Mouse (Mus musculus) ovary, postnatal 14 days (tissue): Measurements from ENCODE around the gene Zfp740.
"Not testable (repeated sequence)": the region's sequence is repeated elsewhere in the genome, so short reads cannot be mapped to it uniquely, and the experiment has no call there.

ENCODE experiments used
- DNase-seq: peaks from one replicate; pipeline ENCODE4 v3.0.0; 2022; ENCODE audit warnings: low spot score

Gene Zfp740

DNA sequence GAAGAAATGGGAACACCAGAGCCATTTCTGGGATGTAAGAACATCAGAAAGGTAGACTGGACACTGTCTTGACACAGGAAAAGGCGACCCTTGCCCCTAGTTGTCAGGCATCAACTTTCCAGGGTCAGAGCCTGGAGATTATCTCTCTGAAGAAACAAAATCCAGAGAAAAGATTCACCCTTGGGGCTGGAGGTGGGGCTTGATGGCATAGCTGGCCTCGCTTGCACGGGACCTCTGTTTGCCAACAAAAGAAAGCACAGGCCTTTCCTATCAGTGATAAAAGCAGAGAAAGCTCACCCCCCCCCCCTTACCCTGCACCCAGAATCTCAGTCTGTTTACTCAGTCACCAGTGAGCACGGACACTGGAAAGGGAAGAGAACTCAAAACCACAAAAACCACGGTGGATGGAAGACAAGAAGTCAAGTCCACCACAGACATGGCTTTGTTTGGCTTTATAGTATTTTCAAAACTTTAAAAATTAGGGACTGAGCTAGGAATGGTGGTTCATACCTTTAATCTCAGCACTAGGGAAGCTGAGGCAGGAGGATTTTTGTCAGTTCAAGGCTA lies 10.1 kb upstream of the Zfp740 start:
- DNase-seq: no peak

DNA sequence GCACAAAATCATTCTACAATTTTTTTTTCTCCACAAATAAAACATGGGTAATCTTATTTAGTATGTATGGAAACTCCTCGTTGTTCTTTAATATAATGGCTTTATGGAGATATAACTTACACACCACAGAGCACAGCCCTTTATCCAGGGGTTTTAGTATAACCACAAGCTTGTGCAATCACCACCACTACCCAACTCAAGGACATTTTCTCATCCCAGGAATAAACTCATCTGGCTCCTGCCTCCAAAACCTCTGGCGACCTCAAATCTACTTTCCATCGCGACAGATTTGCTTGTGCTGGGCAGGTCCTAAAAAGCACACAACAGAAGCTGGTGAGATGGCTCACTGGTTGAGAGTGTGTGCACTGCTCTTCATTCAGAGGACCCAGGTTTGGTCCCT lies 9.4 kb upstream of the Zfp740 start:
- DNase-seq: no peak

DNA sequence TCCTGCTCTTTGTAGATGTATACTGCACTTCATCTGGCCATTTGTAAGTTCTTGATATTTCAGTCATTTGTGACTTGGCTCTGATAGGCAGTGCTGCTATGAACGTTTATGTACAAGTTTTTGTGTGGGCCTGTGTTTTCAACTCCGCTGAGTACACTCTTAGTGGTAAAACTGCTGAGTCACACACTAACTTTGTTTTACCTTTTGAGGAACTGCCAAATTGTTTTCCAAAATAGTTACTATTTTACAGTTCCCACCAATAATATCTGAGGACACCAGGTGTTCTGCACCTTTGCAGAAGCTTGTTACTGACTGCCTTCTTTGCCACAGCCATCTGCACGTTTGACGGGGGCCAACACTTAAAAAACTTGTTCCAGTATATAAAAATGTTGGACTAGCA lies 8.6 kb upstream of the Zfp740 start:
- no peak for DNase-seq

DNA sequence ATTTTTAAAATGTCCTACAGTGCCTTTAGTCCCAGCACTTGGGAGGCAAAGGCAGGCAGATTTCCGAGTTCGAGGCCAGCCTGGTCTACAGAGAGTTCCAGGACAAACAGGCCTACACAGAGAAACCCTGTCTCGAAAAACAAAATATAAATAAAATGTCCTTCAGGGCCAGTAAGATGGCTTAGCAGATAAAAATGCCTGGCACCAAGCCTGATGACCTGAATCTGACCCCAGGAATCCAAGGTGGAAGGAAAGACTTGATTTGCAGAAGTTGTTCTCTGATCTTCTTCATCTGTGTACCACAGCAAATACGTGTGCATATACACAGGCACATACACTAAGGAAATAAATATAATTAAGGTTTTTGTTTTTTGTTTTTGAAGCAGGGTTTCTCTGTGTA lies 7.7 kb upstream of the Zfp740 start:
- no peak for DNase-seq

DNA sequence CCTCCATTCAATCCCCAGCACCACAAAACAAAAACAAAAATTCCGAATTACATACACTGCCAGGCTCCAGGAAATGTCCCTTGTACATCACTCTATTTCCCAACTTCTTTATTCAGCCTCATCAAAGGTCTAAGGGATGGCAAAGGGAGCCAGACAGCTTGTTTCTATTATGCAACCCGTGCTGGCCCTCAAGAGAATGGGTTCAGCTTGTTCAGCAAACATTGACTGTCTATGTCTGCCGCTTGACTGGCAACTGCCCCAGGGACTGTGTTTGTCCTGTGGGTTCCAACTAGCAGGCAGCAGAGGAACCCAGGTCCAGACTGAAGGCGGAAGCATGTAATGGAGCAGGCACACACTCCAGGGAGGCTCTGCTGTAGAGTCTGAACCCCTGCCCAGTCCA lies 4.2 kb upstream of the Zfp740 start:
- DNase-seq: no peak

DNA sequence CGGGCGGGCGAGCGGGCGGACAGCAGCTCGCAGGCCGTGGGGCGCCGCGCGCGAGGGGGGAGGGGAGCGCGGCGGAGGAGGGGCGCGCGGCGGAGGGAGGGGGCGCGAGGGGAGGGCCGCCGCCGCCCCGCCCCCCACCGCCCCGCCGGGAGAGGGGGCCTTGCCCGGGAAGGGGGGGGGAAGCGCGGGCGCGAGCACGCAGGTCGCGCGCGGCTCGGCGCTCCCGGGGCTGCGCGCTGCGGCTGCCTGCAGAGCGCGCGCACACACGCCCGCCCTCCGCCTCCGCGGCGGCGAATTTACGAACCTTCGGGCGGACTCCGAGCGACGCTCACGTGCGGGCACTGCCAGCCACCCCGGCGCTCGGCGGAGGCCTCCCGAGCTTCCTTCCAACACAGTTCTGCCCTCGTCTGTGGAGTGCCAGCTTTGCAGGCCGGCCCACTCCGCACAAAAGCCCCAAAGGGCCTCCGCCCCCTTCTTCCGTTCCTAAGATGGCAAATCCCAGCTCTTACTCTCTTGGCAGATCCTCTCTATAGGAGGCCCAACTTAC lies 859 bp downstream of the Zfp740 start:
- peak; percentile 52 for DNase-seq

GRCm38 (mm10) chr15:102204674-102205505 lies 1.8 kb downstream of the Zfp740 start, which contains the start of gene Csad:
Csad (minus strand) TSS chr15:102204724.
- no peak for DNase-seq

GRCm38 (mm10) chr15:102205779-102206178 lies 2.7 kb downstream of the Zfp740 start:
- DNase-seq: no peak

DNA sequence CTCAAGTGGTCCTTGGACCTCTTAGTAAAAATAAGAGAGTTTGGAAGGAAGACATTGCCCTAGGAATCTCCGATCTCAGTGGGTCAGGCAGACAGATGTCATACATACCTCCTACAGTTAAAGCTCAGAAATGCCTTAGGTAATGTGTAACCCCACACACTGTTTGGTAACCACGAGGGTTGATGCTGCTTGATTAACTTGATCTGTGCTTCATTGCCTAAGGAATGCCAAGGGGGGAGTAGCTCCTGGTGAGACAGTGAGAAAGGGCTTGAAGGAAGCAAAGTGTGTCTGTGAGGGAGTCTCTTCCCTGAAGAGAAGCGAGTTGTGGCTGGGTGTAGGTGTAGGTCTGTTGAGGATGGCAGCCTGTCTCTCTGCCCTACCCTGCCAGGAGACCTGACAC lies 4.3 kb downstream of the Zfp740 start:
- no peak for DNase-seq

DNA sequence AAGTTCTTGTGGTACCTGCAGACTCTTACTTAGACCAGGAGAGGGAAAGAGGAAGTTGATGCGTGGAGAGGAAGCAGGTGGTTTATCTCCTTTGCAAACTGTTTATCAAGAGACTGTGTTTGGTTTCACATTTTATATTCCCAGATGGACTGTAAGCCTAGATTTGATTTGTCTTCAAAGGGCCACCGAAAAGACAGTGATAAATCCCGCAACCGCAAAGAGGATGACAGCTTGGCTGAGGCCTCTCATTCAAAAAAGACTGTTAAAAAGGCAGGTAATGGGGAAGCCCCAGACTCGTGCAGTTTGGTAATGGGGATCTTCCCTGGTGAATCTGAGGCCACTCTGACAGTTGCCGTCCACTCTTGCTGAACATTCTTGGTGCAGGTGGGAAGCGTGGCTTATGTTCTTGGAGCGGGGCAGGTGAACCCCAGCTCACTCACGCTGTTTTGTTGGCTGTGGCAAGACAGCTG lies 5.1 kb downstream of the Zfp740 start:
- DNase-seq: no peak

DNA sequence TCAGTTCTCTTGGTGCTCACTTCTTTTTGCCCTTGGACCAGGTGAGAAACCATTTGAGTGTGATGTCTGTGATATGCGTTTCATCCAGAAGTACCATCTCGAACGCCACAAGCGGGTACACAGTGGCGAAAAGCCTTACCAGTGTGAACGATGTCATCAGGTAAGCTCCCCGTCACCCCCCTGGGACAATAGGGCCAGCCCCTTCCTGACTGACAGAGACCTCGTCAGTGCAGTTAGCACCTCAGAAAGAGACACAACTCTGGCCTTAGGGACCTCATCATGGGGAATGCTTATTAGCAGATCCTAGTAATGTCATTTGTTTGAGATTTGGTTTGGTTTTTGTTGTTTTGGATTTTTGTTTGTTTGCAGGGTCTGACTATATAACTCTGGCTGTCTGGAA lies 6.1 kb downstream of the Zfp740 start:
- DNase-seq: no peak

- no peak for DNase-seq
Measured at GRCm38 (mm10) chr15:102210816-102211215, 7.8 kb downstream of the Zfp740 start.

DNA sequence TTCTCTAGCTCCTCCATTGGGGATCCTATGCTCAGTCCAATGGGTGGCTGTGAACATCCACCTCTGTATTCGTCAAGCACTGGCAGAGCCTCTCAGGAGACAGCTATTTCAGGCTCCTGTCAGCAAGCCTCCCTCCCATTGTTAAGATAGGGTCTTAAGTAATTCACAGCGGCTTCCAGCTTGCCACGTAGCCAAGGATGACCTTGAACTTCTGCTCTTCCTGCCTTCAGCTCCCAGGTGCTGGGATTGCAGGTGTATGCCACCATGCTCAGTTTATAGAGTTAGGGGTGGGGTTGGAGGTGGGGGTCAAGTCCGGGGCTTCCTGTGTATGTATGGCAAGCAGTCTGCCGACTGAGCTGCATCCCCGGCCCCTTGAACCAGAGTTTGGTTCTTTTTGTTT lies 8.8 kb downstream of the Zfp740 start:
- DNase-seq: no peak

DNA sequence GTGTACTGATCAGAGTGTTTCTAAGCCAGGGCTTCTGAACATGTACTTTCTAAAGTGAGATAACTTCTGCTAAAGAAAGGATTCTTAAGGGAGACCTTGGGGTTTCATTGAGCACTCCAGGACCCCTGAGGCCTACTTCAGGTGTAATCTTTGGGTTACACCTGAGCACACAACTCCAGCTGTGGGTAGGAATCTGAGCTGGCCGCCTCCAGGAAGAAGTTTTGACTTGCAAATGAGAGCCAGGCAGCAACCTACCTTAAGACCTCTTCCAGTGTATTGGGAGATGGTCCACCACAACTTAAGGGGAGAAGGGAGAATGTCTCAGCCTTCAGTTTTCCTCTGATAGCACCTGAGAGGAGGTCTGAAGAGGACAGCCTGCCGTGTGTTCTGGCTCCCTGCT lies 11.1 kb downstream of the Zfp740 start:
- no peak for DNase-seq

DNA sequence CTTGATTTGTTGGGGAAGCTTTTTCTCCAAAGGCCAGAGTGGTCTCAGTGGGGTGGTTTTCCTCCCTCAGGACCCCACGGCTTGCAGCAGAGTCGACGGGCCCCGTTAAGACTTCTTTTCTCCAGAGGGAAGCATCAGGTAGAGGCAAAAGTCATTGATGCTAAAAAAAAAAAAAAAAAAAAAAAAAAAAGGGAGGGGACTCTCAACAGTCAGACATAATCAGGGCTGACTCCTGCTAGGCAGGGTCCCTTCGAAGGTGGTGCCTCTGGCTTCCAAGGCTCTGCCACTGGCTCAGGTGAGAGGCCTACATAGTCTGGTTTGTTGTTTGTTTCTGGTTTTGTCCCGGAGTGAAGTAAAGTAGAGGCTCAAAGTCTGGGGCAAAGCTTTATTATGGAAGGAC lies 12.6 kb downstream of the Zfp740 start:
- no peak for DNase-seq

DNA sequence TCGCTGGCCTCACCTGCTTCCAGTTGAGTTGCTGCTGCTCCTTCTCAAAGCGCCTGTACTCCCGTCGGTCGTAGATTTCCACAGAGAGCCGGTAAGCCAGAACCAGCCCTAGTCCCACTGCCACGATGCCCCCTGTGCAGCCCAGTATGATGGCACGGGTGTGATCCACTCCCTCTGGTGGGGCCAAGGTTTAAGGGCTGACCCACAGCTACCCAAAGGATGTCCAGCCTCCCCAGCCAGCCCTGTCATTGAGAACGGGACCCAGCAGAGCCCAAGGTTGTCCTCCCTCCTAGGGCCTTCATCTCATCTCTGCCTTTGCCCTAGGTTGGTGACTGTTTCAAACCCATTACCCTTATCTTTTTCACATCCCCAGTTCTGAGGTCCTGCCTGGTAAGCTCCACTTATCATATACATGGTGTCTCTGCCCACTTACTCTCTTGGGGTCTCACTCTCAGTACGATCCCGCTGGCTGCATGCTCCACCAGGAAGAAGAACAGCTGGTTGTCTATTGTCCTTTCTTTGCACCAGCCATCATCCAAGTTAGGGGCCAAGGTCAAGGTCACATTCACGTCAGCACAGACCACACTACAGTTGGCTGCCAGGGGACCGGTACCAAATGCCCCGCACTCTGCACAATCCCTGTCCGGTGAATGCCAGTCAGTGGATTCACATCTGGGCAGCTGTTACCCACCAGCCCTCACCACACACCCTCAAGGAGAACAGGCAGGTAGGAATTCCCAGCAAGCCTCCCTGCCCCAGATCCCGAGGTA lies 13.6 kb downstream of the Zfp740 start:
- no peak for DNase-seq

DNA sequence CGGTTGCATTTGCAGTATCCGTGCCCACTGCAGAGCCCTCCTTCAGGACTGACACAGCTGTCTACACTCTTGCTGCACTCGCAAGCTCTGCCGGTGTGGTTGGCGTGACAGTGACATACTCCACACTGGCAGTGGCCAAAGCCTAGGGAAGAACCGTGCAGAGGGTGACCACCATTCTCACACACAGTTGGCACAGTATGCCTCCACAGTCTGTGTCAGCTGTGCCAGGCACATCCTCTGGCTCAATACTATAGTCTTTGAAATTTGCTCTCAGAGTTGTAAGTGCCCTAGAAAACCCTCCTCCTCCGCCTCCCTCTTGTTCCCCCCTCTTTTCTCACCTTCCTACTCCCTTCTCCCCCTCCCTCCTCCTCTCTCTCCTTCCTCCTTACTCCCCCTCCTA lies 14.3 kb downstream of the Zfp740 start:
- no peak for DNase-seq

DNA sequence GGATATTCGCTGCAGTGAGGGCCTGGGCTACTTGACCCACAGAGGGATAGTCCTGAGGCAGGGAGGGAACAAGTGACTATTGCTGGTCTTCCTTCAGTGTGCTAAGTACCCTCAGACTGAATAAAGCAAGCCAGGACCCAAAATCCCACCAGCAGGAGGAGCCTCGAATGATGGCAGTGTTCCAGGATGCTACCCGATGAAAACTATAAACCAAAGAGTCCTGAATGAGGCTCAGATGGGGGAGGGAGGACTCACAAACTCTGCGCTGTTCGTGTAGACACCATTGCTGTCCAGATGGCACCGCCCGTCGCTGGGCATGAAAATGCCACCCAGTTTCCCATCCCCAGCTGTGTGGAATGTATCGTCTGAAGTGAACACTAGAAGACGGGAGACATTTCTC lies 19.3 kb downstream of the Zfp740 start:
- DNase-seq: no peak

GRCm38 (mm10) chr15:102224186-102224991 lies 21.3 kb downstream of the Zfp740 start:
- DNase-seq: peak; percentile 76

DNA sequence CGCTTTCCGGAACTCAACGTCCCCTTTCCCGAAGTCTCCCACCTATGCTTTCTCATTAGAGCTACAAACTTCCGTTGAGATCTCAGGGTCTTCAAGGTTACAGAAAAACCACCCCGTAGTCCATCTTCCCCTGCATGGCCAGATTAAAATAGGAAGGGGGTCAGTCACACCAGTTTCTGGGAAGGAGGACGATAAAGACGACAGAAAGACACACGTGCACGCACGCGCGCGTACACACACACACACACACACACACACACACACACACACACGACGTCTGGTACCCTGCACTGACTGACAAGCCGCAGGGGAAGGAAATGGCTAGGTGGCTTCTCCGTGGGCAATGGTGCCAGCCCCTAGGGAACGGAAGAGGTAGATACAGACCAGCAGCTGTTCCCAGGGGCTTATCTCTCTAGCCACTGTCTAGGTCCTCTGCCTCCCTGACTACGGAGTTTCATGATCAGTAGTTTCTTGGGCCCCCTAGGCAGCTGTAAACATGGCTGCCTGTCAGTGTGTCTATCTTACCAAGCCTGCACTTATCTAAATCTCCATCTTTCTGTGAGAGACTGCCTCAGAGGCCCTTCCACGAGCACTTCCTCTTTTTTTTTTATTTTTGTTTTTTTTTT lies 22.1 kb downstream of the Zfp740 start:
- no peak for DNase-seq

- not testable (repeated sequence) for DNase-seq
Measured at GRCm38 (mm10) chr15:102225619-102226018, 22.6 kb downstream of the Zfp740 start.
